Mouse (Mus musculus) small intestine, adult 2 months (tissue): ENCODE measurements around the gene Angptl2.

ENCODE experiments used
- CTCF ChIP-seq: fragments of 200-500 bp; IDR thresholded peaks from 2 replicates; pipeline ENCODE4 v1.5.1; 2012; ENCODE audit warnings: low read depth, mild to moderate bottlenecking, control low read depth, inconsistent platforms, low read length, moderate library complexity, mixed read lengths; ENCODE audit not compliant: insufficient replicate concordance, insufficient read length; ENCODE audit errors: extremely low read depth
- POLR2A ChIP-seq: fragments of 200-500 bp; IDR thresholded peaks from 2 replicates; pipeline ENCODE4 v1.6.1; 2012; ENCODE audit warnings: low read depth, mild to moderate bottlenecking, control low read depth, inconsistent platforms, low read length, moderate library complexity

GRCm38 (mm10) chr2:33295115-33295514 lies 79.2 kb downstream of the Angptl2 start:
- no peak for TF ChIP-seq CTCF
- TF ChIP-seq POLR2A: no peak
